Mouse (Mus musculus) midbrain, embryonic 10.5 days (tissue): ENCODE data around the gene Ccdc42. TPM values are rescaled to one million over a fixed set of nuclear protein-coding genes. Genes with fewer than 3 reads are reported as not detected.

Experiments
- DNase-seq: peaks from one replicate; pipeline ENCODE4 v3.0.0-alpha.2; 2017; ENCODE audit warnings: low spot score
- H3K27ac ChIP-seq: fragments of 300-500 bp; sonication (generic); replicated peaks from 2 replicates; pipeline ENCODE4 v1.5.1; 2016; ENCODE audit warnings: mild to moderate bottlenecking
- H3K27me3 ChIP-seq: fragments of 300-500 bp; sonication (generic); 2 replicates; pipeline ENCODE4 v1.6.1; 2016; ENCODE audit warnings: low read depth, mild to moderate bottlenecking; ENCODE audit not compliant: poor library complexity, severe bottlenecking
- H3K36me3 ChIP-seq: fragments of 300-500 bp; sonication (generic); 2 replicates; pipeline ENCODE4 v1.6.1; 2016; ENCODE audit warnings: mild to moderate bottlenecking, moderate library complexity
- H3K4me1 ChIP-seq: fragments of 300-500 bp; sonication (generic); 2 replicates; pipeline ENCODE4 v1.6.1; 2016
- H3K4me3 ChIP-seq: fragments of 300-500 bp; sonication (generic); 2 replicates; pipeline ENCODE4 v1.5.1; 2016; ENCODE audit warnings: mild to moderate bottlenecking, moderate library complexity
- H3K9me3 ChIP-seq: fragments of 300-500 bp; sonication (generic); replicated peaks from 2 replicates; pipeline ENCODE4 v1.6.1; 2016; ENCODE audit warnings: mild to moderate bottlenecking
- WGBS: fragments of 180-500 bp; shearing (Covaris S2); methylation state at CpG from one replicate; pipeline ENCODE4 v1.1.7; 2016; 5-methylcytosine and 5-hydroxymethylcytosine counted together
- polyA plus RNA-seq: library from polyadenylated mRNA; unstranded; fragments of >200 nt; fragmentation: Nextera tagmentation; extraction: Ambion mirVana; gene quantifications from 2 replicates; pipeline ENCODE4 v1.2.1, GENCODE M21; 2016

Ccdc42 gene
- polyA plus RNA-seq, 1 experiment from 2014 or later, result 2.2 TPM

DNA sequence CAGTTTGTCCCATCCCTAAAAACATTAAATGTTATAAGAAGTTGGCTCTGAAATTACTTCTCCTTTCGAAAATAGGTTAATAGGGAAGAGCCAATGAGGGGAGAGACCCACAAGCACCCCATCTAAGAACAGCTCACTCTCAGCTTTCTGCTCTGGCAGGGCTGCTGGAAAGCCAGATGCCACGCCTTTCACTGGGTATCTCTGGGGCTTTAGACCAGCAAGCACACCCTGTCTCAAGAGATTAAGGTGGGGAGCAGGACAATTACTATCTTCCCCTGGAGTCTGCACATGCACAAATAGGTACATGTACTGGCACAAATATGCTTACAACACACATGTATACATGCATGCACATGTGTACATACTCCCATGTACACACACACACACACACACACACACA is 11.1 kb downstream of the Ccdc42 start:
- Histone ChIP-seq H3K4me1 (peaks cover 36% of the 10 kb centered on the region), H3K36me3 (no peaks in the 10 kb centered on the region), H3K4me3 (no peak overlapping the region), H3K27me3 (peaks cover 4% of the 10 kb centered on the region), H3K27ac (no peak overlapping the region), H3K9me3 (no peaks in the 10 kb centered on the region)
- DNase-seq, result no peak
- whole genome bisulfite sequencing, result 87% methylated on average over 2 of the region's 2 CpGs

DNA sequence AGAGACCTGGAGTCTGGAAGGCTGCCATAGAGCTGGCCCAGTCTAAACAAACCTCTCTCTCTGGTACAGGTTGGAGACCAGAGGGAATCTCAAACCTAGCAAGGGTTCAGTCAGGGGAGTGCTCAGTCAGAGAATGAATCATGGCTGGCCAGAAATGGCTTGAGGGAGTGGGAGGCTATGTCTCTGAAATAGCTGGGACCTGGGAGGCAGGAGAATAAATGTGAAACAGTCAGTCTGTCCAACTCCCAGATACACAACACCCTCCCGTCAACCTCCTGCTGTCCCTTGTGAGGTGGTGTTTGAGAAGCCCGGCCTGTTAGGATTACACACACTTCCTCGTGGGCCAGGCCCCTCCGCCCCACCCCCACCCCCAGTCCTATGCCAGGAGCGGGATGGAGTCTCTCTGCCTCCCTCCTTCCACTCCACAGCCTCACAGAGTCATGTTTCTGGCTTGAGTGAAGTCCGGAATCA is 13.8 kb downstream of the Ccdc42 start:
- H3K4me3 ChIP-seq, result no peak overlapping the region
- H3K27me3 ChIP-seq, result no peaks in the 10 kb centered on the region; the same call in 1 of the 2 replicates
- WGBS, result 44% methylated on average over 6 of the region's 6 CpGs
- no peak for DNase-seq
- no peaks in the 10 kb centered on the region for H3K36me3 ChIP-seq
- H3K27ac ChIP-seq, result peak overlapping the region; percentile 61; the same call in 1 of the 2 replicates
- peaks cover 30% of the 10 kb centered on the region for H3K4me1 ChIP-seq
- H3K9me3 ChIP-seq, result no peaks in the 10 kb centered on the region

DNA sequence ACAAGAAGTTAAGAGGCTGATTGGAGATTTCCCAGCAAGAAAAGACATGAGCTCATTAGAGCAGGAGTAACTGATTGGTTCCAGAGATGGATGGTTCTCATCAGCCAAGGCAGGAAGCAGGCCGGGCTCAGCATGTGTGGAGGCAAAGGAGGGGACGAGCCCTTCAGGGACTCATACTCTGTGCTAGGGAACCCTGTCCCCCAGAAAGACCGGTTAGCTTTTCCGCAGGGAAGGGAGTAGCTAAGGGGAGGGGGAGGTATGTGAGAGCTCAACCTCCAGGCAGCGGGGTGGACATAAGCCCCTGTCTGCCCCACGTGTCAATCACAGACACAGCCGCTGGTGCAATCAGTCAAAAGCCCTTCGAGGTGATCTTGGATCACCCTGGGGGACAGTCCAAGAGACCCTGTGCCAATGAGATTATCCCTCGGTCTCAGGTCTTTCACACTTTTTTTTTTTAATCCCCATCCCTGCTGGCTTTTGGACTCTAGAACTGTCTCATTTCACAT is 14.7 kb downstream of the Ccdc42 start:
- 11% methylated on average over 9 of the region's 9 CpGs for WGBS
- peak overlapping the region; percentile 61 for H3K27ac ChIP-seq
- peak; percentile 53 for DNase-seq
- no peaks in the 10 kb centered on the region for H3K36me3 ChIP-seq
- H3K9me3 ChIP-seq, result no peaks in the 10 kb centered on the region
- no peak overlapping the region for H3K4me3 ChIP-seq
- H3K27me3 ChIP-seq, result no peaks in the 10 kb centered on the region; the same call in 1 of the 2 replicates
- H3K4me1 ChIP-seq, result peaks cover 30% of the 10 kb centered on the region

DNA sequence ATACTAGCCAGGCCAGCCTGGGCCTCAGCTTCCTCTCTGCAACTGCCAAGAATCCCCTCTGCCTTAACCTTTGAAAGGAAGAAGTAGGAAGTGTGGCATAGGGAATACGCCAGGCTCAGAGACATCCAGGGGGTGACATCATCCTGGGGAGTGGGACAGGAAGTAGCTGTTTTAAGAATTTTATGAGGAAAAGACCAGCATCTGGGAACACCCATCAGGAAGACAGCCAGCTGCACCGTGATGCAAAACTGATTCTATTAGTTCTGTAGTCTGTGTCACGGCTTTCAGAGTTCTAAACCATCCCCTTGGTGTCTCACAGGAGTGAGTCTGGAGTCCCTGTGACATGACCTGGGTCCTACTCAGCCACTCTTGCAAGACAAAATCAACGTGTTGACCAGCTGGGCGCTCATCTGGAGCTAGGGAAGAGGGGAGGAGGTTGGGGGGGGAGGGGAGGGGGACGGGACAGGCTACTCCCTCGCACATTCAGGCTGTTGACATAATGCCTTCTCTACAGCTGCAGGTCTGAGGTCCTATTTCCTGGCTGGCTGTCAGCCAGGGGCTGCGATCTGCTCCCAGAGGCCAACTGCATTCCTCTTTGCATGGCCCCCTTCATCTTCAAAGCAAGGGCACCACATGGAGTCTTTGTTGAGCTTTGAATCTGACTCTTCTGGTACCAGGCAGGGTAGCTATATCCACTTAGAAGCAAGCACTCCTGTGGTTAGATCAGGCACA is 15.5 kb downstream of the Ccdc42 start:
- peak overlapping the region; percentile 61 for H3K27ac ChIP-seq
- no peaks in the 10 kb centered on the region; the same call in 1 of the 2 replicates for H3K27me3 ChIP-seq
- H3K4me1 ChIP-seq, result peaks cover 30% of the 10 kb centered on the region
- 18% methylated on average over 8 of the region's 8 CpGs for WGBS
- no peaks in the 10 kb centered on the region for H3K9me3 ChIP-seq
- no peak overlapping the region for H3K4me3 ChIP-seq
- H3K36me3 ChIP-seq, result no peaks in the 10 kb centered on the region
- peak; percentile 60 for DNase-seq

DNA sequence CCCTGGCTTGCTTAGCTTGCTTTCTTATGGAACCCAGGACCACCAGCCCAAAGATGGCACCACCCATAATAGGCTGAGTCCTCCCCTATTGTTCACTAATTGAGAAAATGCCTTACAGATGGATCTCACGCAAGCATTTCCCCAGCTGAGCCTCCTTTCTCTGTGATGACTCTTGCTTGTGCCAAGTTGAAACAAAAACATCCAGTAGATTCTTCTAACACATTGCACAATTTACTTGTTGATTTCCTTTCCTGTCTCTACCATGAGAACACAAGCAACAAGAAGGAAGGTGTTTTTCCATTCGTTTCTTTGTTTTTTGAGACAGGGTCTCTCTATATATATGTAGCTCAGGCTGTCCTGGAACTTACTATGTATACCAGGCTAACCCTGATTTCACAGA is 20.2 kb downstream of the Ccdc42 start:
- Histone ChIP-seq H3K27ac (no peak overlapping the region), H3K9me3 (no peaks in the 10 kb centered on the region), H3K27me3 (no peaks in the 10 kb centered on the region), H3K4me3 (no peak overlapping the region), H3K4me1 (peaks cover 10% of the 10 kb centered on the region), H3K36me3 (no peaks in the 10 kb centered on the region)
- no peak for DNase-seq
- WGBS, result 83% methylated on average over 2 of the region's 2 CpGs

DNA sequence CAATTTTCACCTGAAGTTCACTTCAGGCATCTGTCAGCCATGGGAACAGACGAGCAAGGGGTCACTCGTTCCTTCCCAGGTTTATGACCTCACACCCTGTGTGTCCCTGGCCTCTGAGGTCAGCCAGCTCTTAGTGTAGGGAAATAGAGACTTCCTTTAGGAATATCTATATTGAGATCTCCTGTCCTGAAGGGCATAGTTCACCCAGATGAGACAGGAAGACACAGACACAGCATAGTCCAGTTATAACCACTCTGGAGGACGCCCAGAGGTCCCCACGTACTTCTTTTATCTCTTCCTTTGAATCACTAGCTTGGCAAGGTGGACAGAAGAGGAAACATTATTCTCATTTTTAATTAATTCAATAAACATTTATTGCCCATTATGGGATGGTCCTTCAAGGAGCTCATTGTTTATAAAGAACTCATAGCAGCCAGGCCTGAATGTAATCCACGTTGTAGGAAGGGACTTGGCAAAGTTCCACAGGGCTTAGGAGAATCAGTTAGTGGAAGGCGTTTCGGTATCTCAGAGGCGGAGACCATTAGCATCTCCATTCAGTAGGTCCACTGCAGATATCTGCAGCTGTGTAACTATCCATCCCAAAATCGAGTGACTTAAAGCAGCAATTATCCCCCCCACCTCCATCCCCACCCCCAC is 23.2 kb downstream of the Ccdc42 start:
- no peak for DNase-seq
- no peaks in the 10 kb centered on the region for H3K36me3 ChIP-seq
- H3K27ac ChIP-seq, result no peak overlapping the region
- no peaks in the 10 kb centered on the region for H3K4me1 ChIP-seq
- H3K9me3 ChIP-seq, result no peaks in the 10 kb centered on the region
- 77% methylated on average over 9 of the region's 9 CpGs for WGBS
- H3K27me3 ChIP-seq, result no peaks in the 10 kb centered on the region
- H3K4me3 ChIP-seq, result no peak overlapping the region

DNA sequence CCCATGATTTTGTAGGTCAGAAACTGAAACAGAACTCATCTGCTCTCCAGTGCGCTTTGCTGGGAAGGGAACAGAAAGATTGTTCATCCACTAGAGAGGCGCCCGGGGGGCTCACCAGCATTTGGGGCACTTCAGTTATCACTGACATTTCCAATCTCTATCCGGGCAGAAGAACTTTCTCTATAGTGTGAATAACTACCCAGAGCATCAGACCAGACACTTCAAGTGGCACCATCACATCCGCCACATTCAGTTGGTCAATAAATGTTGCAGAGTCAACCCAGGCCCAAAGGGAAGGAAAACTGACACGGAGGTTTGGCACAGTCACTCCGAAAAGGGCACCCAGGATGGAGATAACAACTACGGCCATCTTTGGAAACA is 23.7 kb downstream of the Ccdc42 start:
- H3K36me3 ChIP-seq, result no peaks in the 10 kb centered on the region
- WGBS, result 89% methylated on average over 8 of the region's 8 CpGs
- DNase-seq, result no peak
- no peaks in the 10 kb centered on the region for H3K27me3 ChIP-seq
- H3K27ac ChIP-seq, result no peak overlapping the region
- H3K4me3 ChIP-seq, result no peak overlapping the region
- no peaks in the 10 kb centered on the region for H3K9me3 ChIP-seq
- no peaks in the 10 kb centered on the region for H3K4me1 ChIP-seq

DNA sequence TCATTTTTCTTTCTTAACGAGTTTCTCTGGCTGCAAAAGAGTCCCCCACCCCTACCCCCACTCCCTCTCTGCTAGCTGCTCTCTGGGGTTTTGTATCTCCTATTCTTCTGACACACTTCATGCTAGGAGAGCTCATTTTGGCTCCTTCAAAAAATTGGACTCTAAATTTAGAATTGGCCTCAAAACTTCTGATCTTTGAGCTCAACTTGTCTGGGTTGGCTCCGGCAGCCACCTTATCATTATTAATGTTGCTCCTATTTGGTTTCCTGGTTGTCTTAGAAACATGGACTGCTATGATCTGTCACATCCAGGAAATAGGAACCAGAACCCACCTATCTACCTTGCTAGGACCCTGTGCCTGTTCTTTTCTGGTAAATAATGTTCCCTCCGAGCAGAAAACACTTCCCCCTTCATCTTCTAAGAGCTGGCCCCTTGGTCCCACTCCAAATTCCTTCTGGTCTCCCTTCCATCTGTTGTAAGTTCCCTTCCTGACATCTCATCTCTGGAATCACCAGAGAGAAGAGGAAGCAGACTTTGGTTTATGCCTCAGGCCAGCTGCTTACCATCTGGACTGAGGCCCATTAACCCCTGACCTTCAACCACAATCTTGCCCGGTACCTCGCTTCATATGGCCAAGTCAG is 26.4 kb downstream of the Ccdc42 start:
- H3K4me1 ChIP-seq, result no peaks in the 10 kb centered on the region
- H3K36me3 ChIP-seq, result no peaks in the 10 kb centered on the region
- H3K9me3 ChIP-seq, result no peaks in the 10 kb centered on the region
- DNase-seq, result no peak
- H3K27ac ChIP-seq, result no peak overlapping the region
- H3K27me3 ChIP-seq, result no peaks in the 10 kb centered on the region
- no peak overlapping the region for H3K4me3 ChIP-seq
- 68% methylated on average over 5 of the region's 5 CpGs for WGBS

DNA sequence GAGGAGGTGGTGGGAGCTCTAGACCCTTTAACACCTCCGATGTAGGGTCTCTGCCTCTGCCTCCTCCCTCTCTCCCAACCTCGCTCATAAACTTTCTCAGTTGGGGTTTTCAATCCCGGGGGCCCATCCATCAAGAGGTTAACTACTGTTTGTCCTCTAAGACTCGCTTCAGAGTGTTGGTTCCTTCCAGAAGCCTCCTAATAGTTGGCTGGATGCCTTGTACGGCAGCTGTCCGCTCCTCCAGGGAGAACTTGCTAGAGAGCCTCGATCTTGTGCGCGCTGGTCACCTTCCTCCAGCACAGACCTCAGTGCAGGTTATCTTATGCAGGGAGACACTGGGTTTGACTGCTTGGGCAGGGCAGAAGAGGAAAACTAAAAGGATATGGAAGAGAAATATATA is 35.9 kb downstream of the Ccdc42 start:
- no peak for DNase-seq
- 89% methylated on average over 9 of the region's 9 CpGs for WGBS
- H3K36me3 ChIP-seq, result no peaks in the 10 kb centered on the region
- H3K4me3 ChIP-seq, result no peak overlapping the region; the same call in 1 of the 2 replicates
- H3K9me3 ChIP-seq, result no peaks in the 10 kb centered on the region
- no peaks in the 10 kb centered on the region for H3K27me3 ChIP-seq
- no peak overlapping the region for H3K27ac ChIP-seq
- peaks cover 21% of the 10 kb centered on the region for H3K4me1 ChIP-seq

DNA sequence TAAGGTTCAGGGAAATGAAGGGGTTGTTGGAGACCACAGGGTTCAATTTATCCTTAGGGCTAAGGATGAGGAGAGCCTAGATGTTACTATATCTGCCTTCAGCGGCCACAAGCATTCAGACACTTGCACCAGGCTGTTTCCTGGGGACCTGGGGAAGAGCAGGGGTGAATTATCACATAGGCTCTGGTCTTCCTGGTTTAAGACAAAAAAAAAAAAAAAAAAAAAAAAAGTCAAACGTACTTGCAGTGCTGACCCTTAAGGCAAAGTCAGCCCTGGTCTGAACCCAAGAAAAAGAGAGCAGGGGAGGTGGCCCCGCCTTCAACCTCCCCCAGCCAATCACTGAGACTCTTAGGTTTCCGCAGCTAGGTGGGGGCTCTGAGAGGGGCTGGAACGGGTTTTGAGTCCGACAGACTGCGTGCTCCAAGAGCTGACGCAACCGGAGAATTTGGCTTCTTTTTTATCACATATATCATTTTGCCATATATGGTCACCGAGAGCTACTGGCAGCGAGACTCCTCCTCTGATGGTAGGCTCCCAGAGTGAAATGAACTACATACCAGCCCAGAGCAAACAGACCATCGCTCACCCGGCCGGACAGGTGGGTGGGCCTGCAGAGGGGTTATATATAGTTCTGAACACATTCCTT is 36.5 kb downstream of the Ccdc42 start:
- Histone ChIP-seq H3K27me3 (no peaks in the 10 kb centered on the region), H3K9me3 (no peaks in the 10 kb centered on the region), H3K4me3 (peak overlapping the region; percentile 51), H3K4me1 (peaks cover 21% of the 10 kb centered on the region), H3K36me3 (no peaks in the 10 kb centered on the region), H3K27ac (no peak overlapping the region; the same call in 1 of the 2 replicates)
- peak; percentile 56 for DNase-seq
- 6% methylated on average over 14 of the region's 14 CpGs for WGBS

DNA sequence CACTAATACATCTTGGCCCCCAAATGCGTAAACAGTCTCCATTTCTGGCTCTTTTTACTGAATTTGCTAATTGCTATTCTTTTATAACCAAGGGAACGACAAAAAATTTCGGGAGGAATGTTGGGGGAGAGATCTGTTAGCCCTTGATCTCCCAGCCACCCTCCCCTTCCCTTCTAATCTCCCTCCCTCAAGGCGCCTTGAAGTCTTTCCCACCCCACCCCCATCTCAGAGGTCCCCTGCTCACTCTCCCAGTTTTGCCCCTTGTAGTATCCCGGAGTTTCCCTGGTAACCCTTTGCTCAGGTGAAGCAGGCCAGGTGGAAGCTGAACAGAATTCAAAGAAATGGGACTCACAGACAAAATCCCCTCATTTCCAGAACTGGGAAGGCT is 37.0 kb downstream of the Ccdc42 start:
- peak overlapping the region; percentile 51 for H3K4me3 ChIP-seq
- H3K27ac ChIP-seq, result no peak overlapping the region; the same call in 1 of the 2 replicates
- no peaks in the 10 kb centered on the region for H3K9me3 ChIP-seq
- H3K36me3 ChIP-seq, result no peaks in the 10 kb centered on the region
- H3K27me3 ChIP-seq, result no peaks in the 10 kb centered on the region
- no peak for DNase-seq
- WGBS, result 6% methylated on average over 5 of the region's 5 CpGs
- peaks cover 21% of the 10 kb centered on the region for H3K4me1 ChIP-seq

DNA sequence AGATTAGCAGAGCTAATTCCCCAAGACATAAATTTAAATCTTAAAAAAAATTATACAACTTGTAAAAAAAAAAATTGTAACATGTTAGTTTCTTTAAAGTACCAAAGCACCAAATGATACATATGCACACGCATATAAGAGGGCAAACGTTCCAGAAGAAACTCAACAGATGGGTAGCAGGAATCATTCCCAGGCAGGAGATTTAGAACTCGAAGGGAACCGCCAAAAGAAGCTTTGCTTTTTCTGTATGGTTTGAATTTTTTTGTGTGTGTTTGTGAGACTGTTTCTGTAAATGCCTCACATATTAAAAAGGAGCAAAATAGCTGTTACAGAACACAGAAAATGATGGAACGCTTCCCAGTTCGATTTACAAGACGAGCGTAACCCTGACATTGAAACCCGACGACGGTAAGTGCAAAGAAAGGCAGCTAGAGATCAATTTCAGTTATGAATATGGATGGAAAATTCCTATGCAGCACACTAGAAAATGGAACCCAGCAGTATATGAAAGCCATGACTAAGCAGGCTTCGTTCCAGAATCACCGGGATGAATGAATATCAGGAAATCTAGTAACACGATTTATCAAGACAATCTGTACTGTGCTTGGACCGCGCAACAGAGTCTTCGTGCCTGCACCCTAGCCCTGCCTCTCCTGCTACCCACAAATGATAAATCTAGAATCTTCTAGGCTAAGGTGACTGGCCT is 44.9 kb downstream of the Ccdc42 start:
- H3K27ac ChIP-seq, result no peak overlapping the region
- H3K27me3 ChIP-seq, result no peaks in the 10 kb centered on the region
- 92% methylated on average over 17 of the region's 17 CpGs for WGBS
- no peaks in the 10 kb centered on the region for H3K36me3 ChIP-seq
- no peak for DNase-seq
- no peak overlapping the region for H3K4me3 ChIP-seq
- peaks cover 4% of the 10 kb centered on the region; the same call in 1 of the 2 replicates for H3K4me1 ChIP-seq
- H3K9me3 ChIP-seq, result no peaks in the 10 kb centered on the region
